Mouse (Mus musculus) WW6 (cell line): ENCODE results near the gene Pla2g12a.
A peak's percentile ranks its signal among the peaks of the same experiment; 100 is the strongest.

Experiments used
- DNase-seq: peaks from one replicate; pipeline ENCODE4 v3.0.0-alpha.2; 2013; ENCODE audit warnings: low read depth, low spot score

The Pla2g12a gene

GRCm38 (mm10) chr3:129878405-129879021 is at the start of gene Pla2g12a:
TSS of gene Pla2g12a (plus strand) at chr3:129878606.
- no peak for DNase-seq

GRCm38 (mm10) chr3:129830626-129831025 is 47.8 kb upstream of the Pla2g12a start:
- no peak for DNase-seq

GRCm38 (mm10) chr3:129831035-129831568 is 47.3 kb upstream of the Pla2g12a start, which contains the start of gene Gar1:
TSS of gene Gar1 (minus strand) at chr3:129831396.
- DNase-seq = peak; percentile 95

DNA sequence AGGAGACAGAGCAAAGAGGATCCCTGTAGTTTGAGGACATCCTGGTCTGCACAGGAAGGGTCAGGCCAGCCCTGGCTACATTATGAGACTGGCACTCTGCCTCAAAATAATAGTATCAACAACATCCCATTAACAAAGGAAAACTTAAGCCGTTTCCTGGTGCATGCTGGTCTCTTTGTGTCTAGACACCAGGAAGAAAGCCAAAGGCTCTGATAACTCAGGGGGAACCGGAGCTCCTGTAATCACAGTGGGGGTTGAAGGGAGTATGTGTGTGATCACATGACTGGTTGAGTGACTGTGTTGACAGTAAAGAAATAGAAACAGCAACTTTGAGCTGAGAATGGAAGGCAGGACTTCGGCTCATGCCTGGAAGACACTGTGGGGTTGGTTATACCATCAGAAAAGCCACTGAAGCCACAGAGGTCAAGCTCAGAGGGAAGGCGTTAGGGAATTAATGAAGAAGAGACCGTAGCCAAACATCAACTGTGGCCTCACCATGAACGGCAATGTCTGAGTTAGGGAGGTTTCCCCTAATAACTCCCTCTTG is 42.9 kb upstream of the Pla2g12a start, which contains the start of gene Cfi:
TSS of gene Cfi (plus strand) at position 497 of the 547 bp plus-strand sequence.
- DNase-seq = no peak

DNA sequence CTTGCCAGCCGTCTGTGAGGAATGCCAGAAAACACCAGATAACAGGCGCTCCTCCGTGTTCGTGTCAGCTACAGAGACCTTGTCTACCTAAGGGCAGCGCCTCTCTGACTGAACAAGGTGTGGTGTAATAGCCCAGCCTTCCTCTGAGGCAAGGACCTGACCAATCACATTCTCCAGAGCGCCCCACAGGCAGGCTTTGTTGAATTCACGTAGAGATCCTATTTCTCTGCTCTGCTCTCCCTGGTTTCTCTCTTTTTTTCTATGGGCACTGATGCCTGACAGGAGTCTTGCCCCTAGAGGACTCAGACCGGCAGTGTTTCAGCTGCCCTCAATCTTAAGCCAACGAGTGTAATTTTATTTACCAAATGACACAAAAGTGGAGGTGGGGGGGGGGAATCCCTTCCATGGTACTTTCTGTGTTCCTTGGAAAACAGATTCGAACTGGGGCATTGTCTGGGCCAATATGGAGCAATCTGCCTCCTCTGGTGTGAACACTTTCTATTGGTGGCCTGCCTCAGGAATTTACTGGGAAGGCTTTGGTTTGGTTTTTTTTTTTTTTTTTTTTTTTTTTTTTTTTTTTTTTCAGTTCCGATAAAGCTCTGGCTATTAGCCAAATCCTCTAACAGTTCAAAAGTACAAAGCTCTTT is 42.2 kb upstream of the Pla2g12a start:
- DNase-seq = no peak

DNA sequence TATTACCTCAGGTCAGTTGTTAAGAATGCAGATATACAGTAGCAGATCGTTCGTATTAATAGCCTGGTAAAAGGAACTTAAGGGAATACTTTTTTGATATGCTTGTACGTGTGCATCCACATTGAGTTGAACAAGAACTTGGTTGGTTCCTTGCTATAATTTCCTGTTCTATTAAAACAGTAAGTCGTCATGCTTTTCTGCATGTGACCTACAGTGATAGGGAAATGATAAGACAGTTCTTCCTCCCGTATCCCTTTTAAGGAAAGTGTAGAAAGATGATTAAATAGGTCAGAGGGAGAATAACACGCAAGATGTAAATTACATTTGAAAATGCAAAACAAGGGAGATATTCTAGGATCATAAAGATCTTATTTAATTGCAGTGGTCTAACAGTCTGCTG is 41.4 kb upstream of the Pla2g12a start:
- DNase-seq = no peak

DNA sequence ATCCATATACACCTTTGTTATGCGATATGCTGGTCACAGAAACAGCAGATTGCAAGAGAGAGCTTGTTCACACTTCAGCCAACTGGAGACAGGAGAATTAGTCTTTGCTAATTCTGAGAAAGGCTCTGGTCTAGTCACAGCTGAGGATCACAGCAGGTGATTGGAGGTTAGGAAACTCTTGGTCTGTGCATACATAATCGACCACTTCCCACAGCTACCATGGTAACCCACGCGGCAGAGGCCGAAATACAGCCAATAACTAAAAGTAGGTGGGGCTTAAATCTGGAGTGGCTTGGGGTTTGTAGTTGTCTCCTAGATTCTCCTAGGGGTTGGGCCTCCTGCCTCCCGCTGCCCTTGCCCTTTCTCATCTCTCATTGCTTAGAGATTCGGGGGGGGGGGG is 40.4 kb upstream of the Pla2g12a start:
- DNase-seq = no peak

DNA sequence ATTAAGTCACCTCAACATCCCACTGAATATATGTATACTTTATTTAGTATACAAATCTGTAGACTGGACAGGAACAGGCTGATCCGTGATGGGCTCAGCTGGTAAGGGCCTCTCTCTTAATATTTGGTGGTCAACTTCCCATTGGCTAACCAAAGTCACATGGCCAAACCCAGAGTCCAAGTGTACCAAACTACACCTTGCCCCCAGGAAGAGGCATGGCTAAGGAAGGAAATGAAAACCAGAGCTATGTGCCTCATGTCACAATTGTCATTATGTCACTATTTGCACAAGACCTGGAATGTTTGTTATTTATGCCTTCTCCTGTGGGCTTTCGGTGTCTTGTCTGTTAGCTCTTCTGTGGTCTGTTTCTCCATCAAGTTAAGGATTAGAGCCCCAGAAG is 32.5 kb upstream of the Pla2g12a start:
- no peak for DNase-seq

DNA sequence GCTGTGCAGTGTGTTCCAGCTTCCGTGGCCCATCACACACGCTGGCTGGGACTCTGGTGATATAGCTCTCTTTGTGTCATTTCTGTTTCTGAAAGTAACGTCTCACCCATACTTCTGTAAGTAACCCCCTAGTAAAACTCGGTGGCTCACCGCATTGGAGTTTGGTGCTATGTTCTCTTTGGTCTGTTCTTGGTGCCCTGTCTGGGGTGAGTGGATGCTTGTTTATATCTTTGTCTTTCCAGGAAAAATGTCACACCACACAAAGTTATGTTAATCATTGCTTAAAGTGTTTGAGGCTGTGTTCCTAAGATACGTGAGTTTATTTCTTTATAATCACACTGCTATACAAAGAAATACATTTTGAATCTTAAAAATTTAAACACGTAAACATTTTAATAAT is 31.6 kb upstream of the Pla2g12a start:
- DNase-seq = no peak

- DNase-seq = no peak
These were observed 15.8 kb upstream of the Pla2g12a start for GRCm38 (mm10) chr3:129862592-129862991.

- DNase-seq = no peak
These were observed 14.7 kb upstream of the Pla2g12a start for GRCm38 (mm10) chr3:129863698-129864097.

GRCm38 (mm10) chr3:129877327-129877726 is 1.1 kb upstream of the Pla2g12a start:
- DNase-seq = no peak

- no peak for DNase-seq
These were observed 838 bp downstream of the Pla2g12a start for GRCm38 (mm10) chr3:129879131-129879757.

DNA sequence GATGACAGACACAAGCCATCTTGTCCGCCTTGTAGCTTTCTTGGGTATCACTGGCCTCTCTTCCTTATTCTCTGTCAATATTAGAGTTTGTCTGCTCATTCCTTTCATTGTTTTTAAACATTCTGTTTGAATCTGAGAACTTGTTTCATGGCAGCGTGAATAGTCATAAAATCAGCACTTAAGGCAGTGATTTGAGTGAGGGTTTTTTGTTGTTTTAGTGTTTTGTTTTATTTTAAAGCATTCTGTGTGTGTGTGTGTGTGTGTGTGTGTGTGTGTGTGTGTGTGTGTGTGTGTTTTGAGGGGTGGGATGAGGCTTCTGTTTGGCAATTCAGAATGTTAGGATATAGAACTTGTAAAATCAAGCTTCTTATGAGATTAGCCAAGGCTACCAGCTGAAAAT is 1.5 kb downstream of the Pla2g12a start:
- no peak for DNase-seq

GRCm38 (mm10) chr3:129880925-129881593 is 2.7 kb downstream of the Pla2g12a start:
- DNase-seq = no peak

- no peak for DNase-seq
These were observed 7.2 kb downstream of the Pla2g12a start for GRCm38 (mm10) chr3:129885577-129885976.

DNA sequence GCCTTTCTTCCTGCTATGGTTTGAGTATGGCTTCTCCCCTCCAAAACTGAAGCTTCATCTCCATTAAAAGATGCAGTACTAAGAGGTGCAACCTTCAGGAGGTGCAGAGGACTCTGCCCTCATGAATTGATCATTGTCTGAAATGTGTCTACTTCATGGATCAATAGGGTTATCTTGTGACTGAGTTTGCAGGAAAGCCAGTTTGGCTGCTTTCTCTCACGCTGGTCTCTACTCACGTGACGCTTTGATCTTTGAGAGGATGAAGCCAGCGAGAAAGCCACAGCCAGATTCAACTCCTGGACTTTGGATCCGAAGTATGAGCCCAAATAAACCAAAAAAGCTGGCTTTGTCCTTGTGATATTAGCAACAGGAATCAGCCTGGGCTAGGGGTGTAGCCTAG is 8.0 kb downstream of the Pla2g12a start:
- no peak for DNase-seq

GRCm38 (mm10) chr3:129887779-129888517 is 9.5 kb downstream of the Pla2g12a start:
- no peak for DNase-seq

DNA sequence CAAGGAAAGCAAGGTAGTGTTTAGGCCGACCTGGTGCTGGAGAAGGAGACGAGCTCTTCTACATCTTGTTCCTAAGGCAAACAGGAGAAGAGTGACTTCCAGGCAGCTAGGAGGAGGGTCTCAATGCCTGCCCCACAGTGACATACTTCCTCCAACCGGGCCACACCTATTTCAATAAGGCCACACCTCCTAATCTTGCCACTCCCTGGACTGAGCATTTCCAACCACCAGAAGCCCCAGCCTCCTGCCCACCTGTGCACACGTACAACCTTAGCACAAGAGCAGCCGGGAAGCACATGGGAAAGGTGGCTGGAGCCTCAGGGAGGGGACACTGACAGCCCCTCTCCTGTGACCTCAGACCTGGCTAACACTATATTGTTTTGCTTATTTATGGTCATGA is 13.6 kb downstream of the Pla2g12a start:
- DNase-seq = no peak

GRCm38 (mm10) chr3:129893143-129893542 is 14.7 kb downstream of the Pla2g12a start:
- no peak for DNase-seq

GRCm38 (mm10) chr3:129896591-129896990 is 18.2 kb downstream of the Pla2g12a start:
- no peak for DNase-seq
